Mouse (Mus musculus) G1E (cell line): ENCODE results near the gene Ddx59. TPM values are rescaled to one million over a fixed set of nuclear protein-coding genes. Genes with fewer than 3 reads are reported as not detected.
A peak's percentile ranks its signal among the peaks of the same experiment; 100 is the strongest.

Experiments
- ATAC-seq: 2 replicates; pipeline ENCODE4 v1.8.0; 2016; ENCODE audit warnings: mild to moderate bottlenecking; ENCODE audit not compliant: insufficient number of reproducible peaks, poor library complexity, low FRiP score, severe bottlenecking; ENCODE audit errors: extremely low read depth
- DNase-seq: peaks from one replicate; pipeline ENCODE4 v3.0.0; 2012; ENCODE audit warnings: low spot score
- H3K27me3 ChIP-seq: 2 replicates; pipeline ENCODE4 v1.6.1; 2012; ENCODE audit warnings: mild to moderate bottlenecking, low read length, inconsistent platforms; ENCODE audit not compliant: insufficient read depth
- H3K36me3 ChIP-seq: replicated peaks from 2 replicates; pipeline ENCODE3; 2012; ENCODE audit warnings: mild to moderate bottlenecking, inconsistent platforms
- H3K4me1 ChIP-seq: 2 replicates; pipeline ENCODE4 v1.6.1; 2012; ENCODE audit warnings: low read depth, low read length, inconsistent platforms, mixed read lengths; ENCODE audit not compliant: insufficient read depth
- H3K4me3 ChIP-seq: 2 replicates; pipeline ENCODE4 v1.5.1; 2012; ENCODE audit warnings: low read depth, mild to moderate bottlenecking, inconsistent platforms, low read length, moderate library complexity, mixed read lengths
- H3K9me3 ChIP-seq: replicated peaks from 2 replicates; pipeline ENCODE4 v1.6.1; 2012; ENCODE audit warnings: inconsistent platforms
- CTCF ChIP-seq: IDR thresholded peaks from 2 replicates; pipeline ENCODE4 v1.5.1; 2012; ENCODE audit warnings: low read depth, low read length, inconsistent platforms, mixed read lengths
- GATA1 ChIP-seq: IDR thresholded peaks from 2 replicates; pipeline ENCODE4 v1.6.1; 2012; ENCODE audit warnings: borderline replicate concordance, low read length, inconsistent platforms, mixed read lengths
- GATA2 ChIP-seq: IDR thresholded peaks from 2 replicates; pipeline ENCODE4 v1.6.1; 2012; ENCODE audit warnings: low read depth, low read length, inconsistent platforms, borderline replicate concordance
- POLR2AphosphoS5 ChIP-seq: IDR thresholded peaks from 2 replicates; pipeline ENCODE4 v1.6.1; 2012; ENCODE audit warnings: low read depth, low read length, inconsistent platforms; ENCODE audit not compliant: insufficient replicate concordance
- TAL1 ChIP-seq: conservative IDR thresholded peaks from 2 replicates; pipeline ENCODE4 v1.6.1; 2012; ENCODE audit warnings: low read depth, low read length, inconsistent platforms, mixed read lengths
- polyA plus RNA-seq: library from polyadenylated mRNA; stranded (reverse); fragments of >175 nt; gene quantifications from 2 replicates; pipeline ENCODE4 v1.2.3, GENCODE M21; 2012
- total RNA-seq, 2 experiments: library from RNA; stranded (forward) in 1 of 2; stranded (reverse) in 1 of 2; fragments of 200-1000 nt in 1 of 2; fragments of >200 nt in 1 of 2; fragmentation: Nextera tagmentation in 1 of 2; gene quantifications; 2 replicates each; pipeline ENCODE4 v1.2.3; 2014 to 2017

Gene Ddx59
- total and polyA plus RNA-seq, 3 experiments, result 2.7 to 26.8 (median 24.3) TPM

- TF ChIP-seq CTCF, result no peak
- Histone ChIP-seq H3K4me1 (peaks cover 11% of the 10 kb centered on the region), H3K27me3 (peaks cover 42% of the 10 kb centered on the region), H3K4me3 (no peak overlapping the region), H3K9me3 (no peaks in the 10 kb centered on the region), H3K36me3 (no peaks in the 10 kb centered on the region)
- ATAC-seq, result no peak
- no peak for DNase-seq
These were observed 40.9 kb downstream of the Ddx59 start for GRCm38 (mm10) chr1:136455756-136456585.

- H3K9me3 ChIP-seq, result no peaks in the 10 kb centered on the region
- H3K4me3 ChIP-seq, result no peak overlapping the region
- no peaks in the 10 kb centered on the region for H3K36me3 ChIP-seq
- ATAC-seq (no peak), DNase-seq (no peak)
- TF ChIP-seq CTCF, result no peak
- TF ChIP-seq GATA1, result no peak
- no peak for TF ChIP-seq TAL1
- no peak for TF ChIP-seq POLR2AphosphoS5
- no peak for TF ChIP-seq GATA2
- peaks cover 42% of the 10 kb centered on the region for H3K27me3 ChIP-seq
- H3K4me1 ChIP-seq, result peaks cover 11% of the 10 kb centered on the region
These were observed 41.7 kb downstream of the Ddx59 start for GRCm38 (mm10) chr1:136456741-136457140.

GRCm38 (mm10) chr1:136457403-136457802 lies 42.3 kb downstream of the Ddx59 start:
- ATAC-seq, result no peak
- Histone ChIP-seq H3K4me3 (no peak overlapping the region), H3K4me1 (peaks cover 11% of the 10 kb centered on the region), H3K36me3 (no peaks in the 10 kb centered on the region), H3K27me3 (peaks cover 43% of the 10 kb centered on the region), H3K9me3 (no peaks in the 10 kb centered on the region)
- no peak for DNase-seq
- TF ChIP-seq CTCF, result no peak
- no peak for TF ChIP-seq GATA1
- TF ChIP-seq POLR2AphosphoS5, result no peak
- no peak for TF ChIP-seq TAL1
- no peak for TF ChIP-seq GATA2

GRCm38 (mm10) chr1:136458691-136459245 lies 43.7 kb downstream of the Ddx59 start:
- Histone ChIP-seq H3K9me3 (no peaks in the 10 kb centered on the region), H3K36me3 (no peaks in the 10 kb centered on the region), H3K4me3 (no peak overlapping the region), H3K4me1 (peaks cover 14% of the 10 kb centered on the region), H3K27me3 (peaks cover 38% of the 10 kb centered on the region)
- no peak for ATAC-seq
- peak; percentile 48 for DNase-seq
- no peak for TF ChIP-seq TAL1
- TF ChIP-seq GATA1, result no peak
- peak; percentile 54 for TF ChIP-seq CTCF
- no peak for TF ChIP-seq GATA2
- no peak for TF ChIP-seq POLR2AphosphoS5

- DNase-seq (no peak), ATAC-seq (no peak)
- H3K36me3 ChIP-seq, result peaks cover 1% of the 10 kb centered on the region
- H3K4me3 ChIP-seq, result no peak overlapping the region
- no peak for TF ChIP-seq POLR2AphosphoS5
- no peak for TF ChIP-seq TAL1
- no peak for TF ChIP-seq GATA1
- no peak for TF ChIP-seq CTCF
- TF ChIP-seq GATA2, result no peak
- peaks cover 11% of the 10 kb centered on the region for H3K27me3 ChIP-seq
- peaks cover 18% of the 10 kb centered on the region for H3K4me1 ChIP-seq
- no peaks in the 10 kb centered on the region for H3K9me3 ChIP-seq
These were observed 47.4 kb downstream of the Ddx59 start for GRCm38 (mm10) chr1:136462443-136462842.

- TF ChIP-seq GATA1, result no peak
- TF ChIP-seq GATA2, result no peak
- no peak for TF ChIP-seq CTCF
- no peak for TF ChIP-seq POLR2AphosphoS5
- no peak for TF ChIP-seq TAL1
- Histone ChIP-seq H3K36me3 (peaks cover 27% of the 10 kb centered on the region), H3K4me1 (peaks cover 37% of the 10 kb centered on the region), H3K4me3 (no peak overlapping the region), H3K9me3 (no peaks in the 10 kb centered on the region), H3K27me3 (peaks cover 11% of the 10 kb centered on the region)
- ATAC-seq, result no peak
- DNase-seq, result no peak
These were observed 50.1 kb downstream of the Ddx59 start for GRCm38 (mm10) chr1:136465168-136465567.
